Mouse (Mus musculus) cerebellum, adult 2 months (tissue): ENCODE measurements around the gene Zfp358.

Source experiments
- CTCF ChIP-seq: fragments of 200-500 bp; IDR thresholded peaks from 2 replicates; pipeline ENCODE4 v1.5.1; 2011; ENCODE audit warnings: low read depth, mild to moderate bottlenecking, control low read depth, low read length, moderate library complexity, borderline replicate concordance; ENCODE audit not compliant: insufficient read depth
- POLR2A ChIP-seq: fragments of 200-500 bp; IDR thresholded peaks from 2 replicates; pipeline ENCODE4 v1.6.1; 2011; ENCODE audit warnings: low read length, control low read depth, borderline replicate concordance; ENCODE audit not compliant: insufficient read depth

DNA sequence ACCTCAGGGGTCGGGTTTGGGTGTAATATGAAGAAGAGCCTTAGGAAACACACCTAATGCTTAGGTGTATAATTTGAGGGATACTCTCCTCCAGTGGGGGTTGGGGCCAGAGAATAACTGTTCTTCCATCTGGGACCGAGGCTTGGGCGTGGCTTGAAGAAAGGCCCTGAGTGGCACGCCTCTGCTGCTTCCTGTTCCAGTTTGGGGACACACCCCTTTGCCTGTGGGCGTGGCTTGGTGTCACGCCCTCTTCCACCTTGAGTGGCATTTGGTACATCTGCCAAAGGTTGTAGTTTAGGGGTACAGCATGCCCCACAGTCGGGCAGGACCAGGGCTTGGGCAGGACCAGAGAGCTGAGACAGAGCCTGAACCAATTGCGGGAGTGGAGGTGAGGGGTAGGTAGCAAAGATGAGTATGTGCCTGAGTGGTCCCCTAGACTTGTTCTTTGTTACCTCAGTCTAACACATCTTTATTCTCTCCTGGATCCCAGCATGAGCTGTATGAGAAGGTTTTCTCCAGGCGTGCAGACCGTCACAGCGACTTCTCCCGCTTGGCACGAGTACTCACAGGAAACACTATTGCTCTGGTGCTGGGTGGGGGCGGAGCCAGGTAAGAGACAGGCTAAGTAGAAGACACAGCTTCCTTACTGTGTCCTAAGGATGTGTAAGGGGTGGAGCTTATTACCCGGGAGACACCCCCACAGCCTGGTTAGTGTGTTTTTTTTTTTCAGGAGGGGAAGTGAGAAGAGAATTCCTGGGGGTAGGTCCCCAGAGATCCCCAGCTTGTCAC, 43.3 kb downstream of the Zfp358 start:
- no peak for TF ChIP-seq CTCF
- TF ChIP-seq POLR2A = no peak
